Mouse (Mus musculus): ENCODE results near the gene Zmiz1. TPM values are rescaled to one million over a fixed set of nuclear protein-coding genes. Genes with fewer than 3 reads are reported as not detected.

The Zmiz1 gene
- polyA plus RNA-seq, 1 experiment from 2014 or later: 42.2 TPM

- Histone ChIP-seq H3K36me3 (no peaks in the 10 kb centered on the region), H3K27ac (replicated peaks) (peak overlapping the region; percentile 99), H3K4me1 (peaks cover 65% of the 10 kb centered on the region), H3K4me3 (peak overlapping the region; percentile 99), H3K27me3 (ENCODE audit: low read depth, poor library complexity, severe bottlenecking) (peaks cover 5% of the 10 kb centered on the region; the same call in 1 of the 2 replicates), H3K9me3 (replicated peaks) (no peaks in the 10 kb centered on the region)
- WGBS: under 1% methylated on average over 37 of the region's 37 CpGs
- peak; percentile 62 for DNase-seq (ENCODE audit: low spot score)
Observed at GRCm38 (mm10) chr14:25458111-25459015, 622 bp upstream of the Zmiz1 start.

GRCm38 (mm10) chr14:25459394-25459997 is 511 bp downstream of the Zmiz1 start:
- Histone ChIP-seq H3K27me3 (ENCODE audit: low read depth, poor library complexity, severe bottlenecking) (peaks cover 5% of the 10 kb centered on the region; the same call in 1 of the 2 replicates), H3K27ac (replicated peaks) (peak overlapping the region; percentile 99), H3K9me3 (replicated peaks) (no peaks in the 10 kb centered on the region), H3K36me3 (no peaks in the 10 kb centered on the region), H3K4me1 (peaks cover 76% of the 10 kb centered on the region), H3K4me3 (peak overlapping the region; percentile 99)
- DNase-seq (ENCODE audit: low spot score): no peak
- under 1% methylated on average over 69 of the region's 69 CpGs for WGBS

- Histone ChIP-seq H3K36me3 (no peaks in the 10 kb centered on the region), H3K27me3 (ENCODE audit: low read depth, poor library complexity, severe bottlenecking) (peaks cover 3% of the 10 kb centered on the region; the same call in 1 of the 2 replicates), H3K4me3 (peak overlapping the region; percentile 99), H3K27ac (replicated peaks) (peak overlapping the region; percentile 99), H3K4me1 (peaks cover 83% of the 10 kb centered on the region), H3K9me3 (replicated peaks) (no peaks in the 10 kb centered on the region)
- DNase-seq (ENCODE audit: low spot score): no peak
- WGBS: under 1% methylated on average over 63 of the region's 63 CpGs
Observed at GRCm38 (mm10) chr14:25459998-25460800, 1.2 kb downstream of the Zmiz1 start.

- Histone ChIP-seq H3K27ac (replicated peaks) (peak overlapping the region; percentile 99), H3K9me3 (replicated peaks) (no peaks in the 10 kb centered on the region), H3K4me3 (peak overlapping the region; percentile 99), H3K4me1 (peaks cover 83% of the 10 kb centered on the region), H3K36me3 (no peaks in the 10 kb centered on the region), H3K27me3 (ENCODE audit: low read depth, poor library complexity, severe bottlenecking) (no peaks in the 10 kb centered on the region)
- WGBS: under 1% methylated on average over 42 of the region's 42 CpGs
- peak; percentile 74 for DNase-seq (ENCODE audit: low spot score)
Observed at GRCm38 (mm10) chr14:25460801-25461675, 2.1 kb downstream of the Zmiz1 start.

- no peaks in the 10 kb centered on the region for H3K9me3 ChIP-seq (replicated peaks)
- peak overlapping the region; percentile 99 for H3K27ac ChIP-seq (replicated peaks)
- no peaks in the 10 kb centered on the region for H3K36me3 ChIP-seq
- no peaks in the 10 kb centered on the region for H3K27me3 ChIP-seq (ENCODE audit: low read depth, poor library complexity, severe bottlenecking)
- peak; percentile 60 for DNase-seq (ENCODE audit: low spot score)
- peaks cover 83% of the 10 kb centered on the region for H3K4me1 ChIP-seq
- under 1% methylated on average over 12 of the region's 12 CpGs for WGBS
- peak overlapping the region; percentile 99 for H3K4me3 ChIP-seq
Observed at GRCm38 (mm10) chr14:25461676-25462385, 2.8 kb downstream of the Zmiz1 start.

DNA sequence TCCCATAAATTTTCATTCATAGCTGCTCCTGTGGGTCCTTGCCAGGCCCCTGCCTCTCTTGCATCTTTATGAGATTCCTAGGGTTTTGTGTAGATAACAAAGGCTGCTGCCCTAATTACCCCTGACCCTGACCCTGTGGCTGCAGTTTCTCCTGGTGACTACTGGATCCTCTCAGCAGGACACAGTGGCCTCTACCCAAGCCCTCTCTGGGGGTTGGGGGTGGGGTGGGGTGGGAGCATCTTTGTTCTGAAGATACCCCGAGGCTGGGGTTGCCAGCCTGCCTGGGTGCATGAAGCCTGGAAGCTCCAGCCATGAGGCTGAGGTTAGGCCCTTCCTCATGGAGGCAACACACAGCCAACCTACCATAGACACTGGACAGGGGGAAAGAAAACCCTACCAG is 4.0 kb downstream of the Zmiz1 start:
- 5% methylated on average over 1 of the region's 1 CpGs for WGBS
- H3K27ac ChIP-seq (replicated peaks): peak overlapping the region; percentile 99
- H3K36me3 ChIP-seq: no peaks in the 10 kb centered on the region
- no peaks in the 10 kb centered on the region for H3K27me3 ChIP-seq (ENCODE audit: low read depth, poor library complexity, severe bottlenecking)
- DNase-seq (ENCODE audit: low spot score): peak; percentile 52
- H3K4me3 ChIP-seq: peak overlapping the region; percentile 99
- peaks cover 83% of the 10 kb centered on the region for H3K4me1 ChIP-seq
- no peaks in the 10 kb centered on the region for H3K9me3 ChIP-seq (replicated peaks)

- Histone ChIP-seq H3K27ac (replicated peaks) (peak overlapping the region; percentile 99), H3K9me3 (replicated peaks) (no peaks in the 10 kb centered on the region), H3K27me3 (ENCODE audit: low read depth, poor library complexity, severe bottlenecking) (no peaks in the 10 kb centered on the region), H3K4me3 (peak overlapping the region; percentile 99; the same call in 1 of the 2 replicates), H3K36me3 (no peaks in the 10 kb centered on the region), H3K4me1 (peaks cover 85% of the 10 kb centered on the region)
- no peak for DNase-seq (ENCODE audit: low spot score)
- WGBS: 43% methylated on average over 9 of the region's 9 CpGs
Observed at GRCm38 (mm10) chr14:25463919-25464318, 4.9 kb downstream of the Zmiz1 start.

DNA sequence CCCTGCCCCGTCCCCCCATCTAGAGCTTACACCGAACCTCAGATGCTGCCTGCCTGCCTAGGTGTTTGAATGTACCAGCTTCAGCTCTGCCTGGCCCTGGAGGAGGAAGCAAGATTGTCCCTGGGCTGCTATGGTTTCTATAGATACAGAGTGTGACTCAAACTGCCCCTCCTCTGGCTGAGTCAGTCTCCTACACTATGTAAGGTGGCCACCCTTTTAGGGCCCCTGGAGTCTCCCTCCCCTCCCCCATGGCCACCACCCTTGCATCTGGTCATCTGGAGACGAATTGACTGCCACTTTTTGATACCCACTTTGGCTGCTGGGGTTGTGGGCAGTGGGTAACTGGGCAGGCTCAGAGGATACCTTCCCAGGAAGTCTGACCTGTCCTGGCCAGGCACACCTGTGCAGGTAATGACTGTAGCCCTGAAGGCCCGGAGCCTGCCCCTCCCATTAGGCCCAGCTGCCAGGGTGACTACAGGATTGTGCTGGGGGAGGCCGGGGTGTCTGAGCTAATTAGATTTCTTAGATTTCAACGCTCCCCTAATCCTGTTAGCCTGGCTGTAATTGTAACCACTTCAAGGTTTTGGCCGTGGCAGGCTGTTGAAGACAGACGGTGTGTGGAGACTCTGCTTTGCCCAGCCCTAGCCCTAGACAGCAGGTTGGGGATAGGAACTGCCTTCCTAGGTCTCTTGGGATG is 5.8 kb downstream of the Zmiz1 start:
- no peaks in the 10 kb centered on the region for H3K27me3 ChIP-seq (ENCODE audit: low read depth, poor library complexity, severe bottlenecking)
- no peaks in the 10 kb centered on the region for H3K36me3 ChIP-seq
- no peak for DNase-seq (ENCODE audit: low spot score)
- 36% methylated on average over 8 of the region's 8 CpGs for WGBS
- H3K4me1 ChIP-seq: peaks cover 94% of the 10 kb centered on the region
- no peaks in the 10 kb centered on the region for H3K9me3 ChIP-seq (replicated peaks)
- H3K4me3 ChIP-seq: peak overlapping the region; percentile 30; the same call in 1 of the 2 replicates
- H3K27ac ChIP-seq (replicated peaks): peak overlapping the region; percentile 99

DNA sequence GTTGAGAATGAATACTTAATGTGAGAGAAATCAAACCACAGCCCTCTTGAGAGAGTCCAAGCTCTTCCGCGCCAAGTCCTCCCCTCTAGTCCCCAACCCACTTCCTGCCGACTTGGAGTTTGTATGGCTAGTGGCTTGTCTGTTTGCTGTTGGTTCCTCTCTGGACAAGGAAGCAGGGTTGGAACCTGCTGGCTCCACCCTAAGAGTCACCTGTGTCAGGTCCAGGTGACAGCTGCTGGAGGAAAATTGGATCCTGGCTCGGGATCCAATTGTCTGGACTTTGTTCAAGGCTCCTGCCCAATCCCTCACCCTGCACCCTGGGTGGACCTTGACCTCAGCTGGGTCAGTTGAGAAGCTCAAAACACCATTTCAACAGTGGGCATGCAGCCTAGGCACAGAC is 7.4 kb downstream of the Zmiz1 start:
- WGBS: 82% methylated on average over 4 of the region's 4 CpGs
- peaks cover 100% of the 10 kb centered on the region for H3K4me1 ChIP-seq
- peak overlapping the region; percentile 63 for H3K27ac ChIP-seq (replicated peaks)

GRCm38 (mm10) chr14:25467911-25468668 is 9.1 kb downstream of the Zmiz1 start:
- peaks cover 6% of the 10 kb centered on the region; the same call in 1 of the 2 replicates for H3K36me3 ChIP-seq
- peaks cover 100% of the 10 kb centered on the region for H3K4me1 ChIP-seq
- DNase-seq (ENCODE audit: low spot score): no peak
- no peak overlapping the region for H3K27ac ChIP-seq (replicated peaks)
- WGBS: 86% methylated on average over 10 of the region's 10 CpGs
- no peaks in the 10 kb centered on the region for H3K9me3 ChIP-seq (replicated peaks)
- H3K27me3 ChIP-seq (ENCODE audit: low read depth, poor library complexity, severe bottlenecking): no peaks in the 10 kb centered on the region
- H3K4me3 ChIP-seq: no peak overlapping the region

More for the DNA sequence above, 7.4 kb downstream of the Zmiz1 start:
- peaks cover 6% of the 10 kb centered on the region; the same call in 1 of the 2 replicates for H3K36me3 ChIP-seq
- H3K4me3 ChIP-seq: no peak overlapping the region
- DNase-seq (ENCODE audit: low spot score): no peak
- no peaks in the 10 kb centered on the region for H3K9me3 ChIP-seq (replicated peaks)
- H3K27me3 ChIP-seq (ENCODE audit: low read depth, poor library complexity, severe bottlenecking): no peaks in the 10 kb centered on the region
